Mouse (Mus musculus) CD8-positive naive resting alpha-beta T cell, adult 2 months (primary cell): ENCODE measurements around the gene Gclc.

ENCODE experiments used
- DNase-seq, 2 experiments: peaks; one replicate each; pipeline ENCODE4 v3.0.0; 2022; ENCODE audit warnings: low read depth in 2 of 2, low spot score in 2 of 2

The Gclc gene

DNA sequence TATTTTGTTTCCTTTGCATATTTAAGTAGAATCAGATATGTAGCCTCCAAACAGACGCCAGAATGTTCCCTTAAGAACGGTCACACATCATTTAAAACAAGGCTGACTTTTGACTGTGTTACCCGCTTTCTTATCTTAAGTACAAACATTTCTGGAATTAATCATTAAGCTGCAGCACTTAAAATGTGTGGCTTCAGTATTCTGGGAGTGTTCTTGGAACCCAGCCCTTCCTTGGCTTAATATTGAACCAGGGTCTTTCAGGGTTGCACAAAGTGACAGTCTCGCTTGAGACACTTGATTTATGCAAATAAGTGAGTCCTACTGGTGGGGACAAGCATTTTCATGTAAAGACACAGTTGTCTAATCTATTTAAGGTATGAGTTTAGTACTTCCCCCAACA is 27.9 kb downstream of the Gclc start:
- no peak for DNase-seq

- no peak for DNase-seq
Observed at GRCm38 (mm10) chr9:77783006-77783405, 28.7 kb downstream of the Gclc start.

GRCm38 (mm10) chr9:77785466-77785865 is 31.1 kb downstream of the Gclc start:
- no peak for DNase-seq

DNA sequence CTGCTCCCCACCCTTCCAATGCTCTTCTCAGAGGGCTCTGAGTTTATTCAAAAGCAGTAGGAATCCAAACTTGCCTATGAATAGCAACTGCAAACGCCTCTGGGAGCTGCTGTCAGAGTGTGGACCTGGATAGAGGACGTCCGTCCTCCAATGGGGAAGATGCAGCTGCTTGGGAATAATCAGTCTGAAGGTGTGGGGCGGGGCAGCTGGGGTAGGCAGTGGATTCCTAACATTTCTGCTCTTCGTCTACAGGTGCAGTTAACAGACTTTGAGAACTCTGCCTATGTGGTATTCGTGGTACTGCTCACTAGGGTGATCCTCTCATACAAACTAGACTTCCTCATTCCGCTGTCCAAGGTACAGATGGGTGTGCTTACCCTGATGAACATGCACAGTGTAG is 33.6 kb downstream of the Gclc start:
- no peak for DNase-seq

GRCm38 (mm10) chr9:77789615-77790348 is 35.4 kb downstream of the Gclc start:
- no peak for DNase-seq

DNA sequence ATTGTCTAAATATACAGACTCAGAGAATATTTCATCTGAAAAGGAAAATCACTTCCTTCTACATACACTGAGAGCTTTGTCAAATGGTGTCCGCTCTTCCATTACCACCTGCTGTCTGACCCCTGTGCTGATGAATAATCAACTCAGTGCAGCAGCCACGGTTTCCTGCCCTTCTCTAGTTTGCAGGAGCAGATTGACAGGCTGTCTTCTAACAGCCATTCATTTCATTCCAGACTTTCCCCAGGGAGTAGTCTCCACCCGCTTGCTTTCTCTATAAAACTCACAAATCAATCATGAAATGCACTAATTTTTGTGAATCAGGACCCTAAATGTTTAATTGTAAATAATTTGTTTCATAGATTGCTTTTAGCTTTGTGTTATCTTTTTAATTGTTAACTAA is 39.5 kb downstream of the Gclc start:
- DNase-seq: no peak

- no peak for DNase-seq
Observed at GRCm38 (mm10) chr9:77802461-77802860, 48.1 kb downstream of the Gclc start.

DNA sequence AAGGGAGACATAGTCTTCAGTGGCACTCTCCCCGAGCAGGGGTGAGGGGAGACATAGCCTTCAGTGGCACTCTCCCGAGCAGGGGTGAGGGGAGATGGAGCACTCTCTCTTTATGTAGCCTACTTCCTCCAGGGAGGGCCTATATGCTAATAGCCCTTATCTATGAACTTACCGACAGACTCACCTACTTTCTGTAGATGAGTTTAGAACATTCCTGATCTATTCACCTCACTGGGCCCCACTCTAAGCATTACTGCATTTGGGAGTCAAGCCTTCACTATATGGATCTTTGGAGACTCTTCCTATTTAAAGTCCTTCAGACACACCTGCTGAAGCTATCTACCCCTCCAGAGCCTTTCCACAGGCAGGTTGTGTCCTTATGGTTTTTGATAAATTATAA is 52.1 kb downstream of the Gclc start:
- no peak for DNase-seq

- peak; percentile 64 to 77 for DNase-seq
Observed at GRCm38 (mm10) chr9:77806842-77807668, 52.7 kb downstream of the Gclc start.

- DNase-seq: no peak
Observed at GRCm38 (mm10) chr9:77808481-77808880, 54.1 kb downstream of the Gclc start.

- no peak for DNase-seq
Observed at GRCm38 (mm10) chr9:77818858-77819257, 64.5 kb downstream of the Gclc start.

GRCm38 (mm10) chr9:77819318-77819717 is 65.0 kb downstream of the Gclc start:
- no peak for DNase-seq

GRCm38 (mm10) chr9:77820836-77821235 is 66.5 kb downstream of the Gclc start:
- DNase-seq: no peak

DNA sequence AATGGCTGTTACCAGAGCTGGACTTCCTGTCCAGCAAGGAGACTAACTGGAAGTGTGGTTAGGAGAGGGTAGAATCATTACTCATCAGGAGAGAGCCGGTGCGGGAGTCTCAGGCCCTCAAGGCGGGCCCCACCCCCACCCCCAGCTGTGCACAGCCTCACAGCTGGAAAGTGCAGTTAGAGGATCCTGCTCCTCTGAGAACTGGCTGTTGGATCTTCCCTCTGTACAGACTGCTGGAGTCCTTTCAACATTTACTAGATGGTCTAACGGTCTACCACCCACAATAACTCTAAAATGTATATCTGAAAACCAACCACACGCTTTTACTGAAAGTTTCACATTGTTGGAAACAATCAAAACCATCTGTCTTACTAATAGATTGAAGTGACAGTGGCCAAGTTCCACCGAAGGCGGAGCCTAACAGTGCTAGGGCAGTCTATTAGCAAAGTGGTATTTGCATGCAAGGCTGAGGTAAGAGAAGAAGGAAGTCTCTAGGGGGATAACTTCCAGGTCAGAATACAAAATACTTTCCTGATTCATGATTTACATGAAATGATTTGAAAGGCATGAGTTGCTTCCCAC is 71.1 kb downstream of the Gclc start:
- DNase-seq: no peak

DNA sequence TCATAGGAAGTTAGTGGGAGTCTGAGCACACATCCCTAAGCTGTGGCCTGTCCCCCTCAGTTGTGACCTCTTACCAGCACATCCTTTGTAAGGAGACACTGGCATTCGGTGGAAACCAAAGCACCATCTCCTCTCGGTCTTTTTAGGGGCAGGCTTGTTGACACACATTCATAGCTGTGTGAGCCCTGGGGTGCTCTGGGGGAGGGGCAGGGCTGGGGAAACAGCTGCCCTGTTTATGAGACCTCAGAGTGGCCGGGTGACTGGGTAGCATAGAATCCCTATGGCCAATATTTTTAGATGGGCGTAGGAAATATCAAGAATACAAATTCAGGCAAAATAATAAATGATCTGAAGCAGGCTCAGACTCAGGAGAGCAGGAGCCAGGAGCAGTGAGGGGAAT is 71.9 kb downstream of the Gclc start:
- DNase-seq: no peak

GRCm38 (mm10) chr9:77828531-77828965 is 74.2 kb downstream of the Gclc start:
- no peak for DNase-seq

DNA sequence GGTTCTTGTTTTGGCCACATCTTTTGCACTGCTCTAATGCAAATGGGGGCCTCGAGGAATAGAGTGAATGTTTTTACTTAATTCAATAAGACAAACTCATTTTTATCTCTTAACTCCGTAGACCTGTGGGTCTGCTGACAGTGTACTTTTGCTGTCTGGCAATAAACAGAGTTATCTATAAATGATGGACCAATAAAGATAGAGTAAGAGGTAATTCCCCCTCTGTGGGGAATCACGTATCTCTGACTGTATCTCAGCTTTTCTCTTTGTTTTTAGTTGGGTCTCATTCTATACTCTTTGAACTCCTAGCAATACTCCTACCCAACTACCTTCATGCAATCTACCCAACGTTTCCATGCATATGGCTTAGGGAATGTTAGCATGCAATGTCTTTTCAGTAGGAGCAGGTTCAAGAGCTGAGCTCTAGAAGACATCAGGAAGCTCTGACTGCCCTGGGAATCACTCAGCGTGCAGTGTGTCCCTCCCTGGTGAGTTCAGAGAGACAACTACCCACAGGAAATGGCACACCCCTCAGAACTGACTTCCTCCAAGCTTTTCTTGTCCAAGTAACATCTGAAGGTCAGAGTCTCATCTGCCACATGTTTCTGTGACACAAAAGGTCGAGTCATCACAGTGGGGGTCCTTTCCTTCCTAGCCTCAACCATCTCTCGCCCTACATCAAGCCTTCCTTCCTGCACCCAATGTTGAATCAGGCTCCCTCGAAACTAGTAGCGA is 80.1 kb downstream of the Gclc start:
- peak; percentile 2 to 4 for DNase-seq

DNA sequence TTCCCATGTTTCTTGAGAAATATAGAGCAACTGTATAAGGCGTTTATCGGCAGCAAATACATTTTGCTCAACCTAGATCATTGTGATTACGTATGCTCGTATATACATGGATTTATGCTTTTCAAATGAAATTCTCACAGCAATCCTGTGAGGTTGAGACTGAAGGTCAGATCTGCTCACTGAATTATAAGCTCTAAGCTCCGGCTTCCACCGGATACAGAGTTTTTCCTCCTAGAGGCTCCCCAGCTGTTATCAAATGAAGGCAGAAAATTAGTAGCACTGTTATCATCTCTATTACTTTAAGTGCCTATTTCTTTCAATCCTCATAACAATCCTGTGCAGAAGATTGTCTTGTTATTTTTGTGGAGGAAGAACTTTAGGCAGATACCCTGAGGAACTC is 80.8 kb downstream of the Gclc start:
- DNase-seq: no peak

- DNase-seq: no peak
Observed at GRCm38 (mm10) chr9:77835756-77836155, 81.4 kb downstream of the Gclc start.

DNA sequence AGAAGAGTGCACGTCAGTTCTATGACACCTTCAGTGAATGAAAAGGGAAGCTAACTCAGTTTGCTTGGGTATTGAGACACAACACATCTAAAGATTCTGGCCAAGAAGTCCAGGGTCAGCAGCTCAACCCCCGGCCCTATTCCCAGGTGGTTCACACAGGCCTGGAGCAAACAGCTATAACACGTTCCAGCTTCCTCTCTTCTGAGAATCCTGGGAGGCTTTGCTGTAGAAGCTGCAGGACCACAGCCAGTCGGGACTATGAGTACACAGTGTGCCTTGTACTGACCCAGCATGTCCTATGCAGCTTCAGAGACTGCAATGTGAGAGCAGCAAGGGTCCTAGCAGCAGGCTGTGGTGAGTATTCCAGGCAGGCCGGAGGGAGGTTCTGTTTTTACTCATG is 84.3 kb downstream of the Gclc start:
- DNase-seq: no peak
